Mouse (Mus musculus) midbrain, embryonic 11.5 days (tissue): Measurements from ENCODE around the gene Rapgef4. TPM values are rescaled to one million over a fixed set of nuclear protein-coding genes. Genes with fewer than 3 reads are reported as not detected.

ENCODE experiments used
- ATAC-seq: fragments of 200-750 bp; cut with Nextera tagmentation; 2 replicates; pipeline ENCODE4 v1.8.0; 2017; ENCODE audit warnings: moderate TSS enrichment, moderate library complexity; ENCODE audit not compliant: low FRiP score
- DNase-seq: peaks from one replicate; pipeline ENCODE4 v3.0.0; 2015; ENCODE audit warnings: low spot score; ENCODE audit errors: missing footprints
- H3K27ac ChIP-seq: fragments of 300-500 bp; sonication (generic); 2 replicates; pipeline ENCODE4 v1.5.1; 2014; ENCODE audit warnings: low read depth, low read length
- H3K27me3 ChIP-seq: fragments of 300-500 bp; sonication (generic); 2 replicates; pipeline ENCODE4 v1.6.1; 2014; ENCODE audit warnings: mild to moderate bottlenecking, low read length, moderate library complexity, mixed read lengths; ENCODE audit not compliant: control insufficient read depth, insufficient read depth
- H3K36me3 ChIP-seq: fragments of 300-500 bp; sonication (generic); 2 replicates; pipeline ENCODE4 v1.6.1; 2014; ENCODE audit warnings: mild to moderate bottlenecking, low read length, moderate library complexity, mixed read lengths; ENCODE audit not compliant: control insufficient read depth, insufficient read depth
- H3K4me1 ChIP-seq: fragments of 300-500 bp; sonication (generic); 2 replicates; pipeline ENCODE4 v1.6.1; 2014; ENCODE audit warnings: low read length; ENCODE audit not compliant: control insufficient read depth, insufficient read depth
- H3K4me2 ChIP-seq: fragments of 300-500 bp; sonication (generic); 2 replicates; pipeline ENCODE4 v1.6.1; 2014; ENCODE audit warnings: mild to moderate bottlenecking, moderate library complexity
- H3K4me3 ChIP-seq: fragments of 300-500 bp; sonication (generic); 2 replicates; pipeline ENCODE4 v1.5.1; 2014; ENCODE audit warnings: low read depth, low read length
- H3K9ac ChIP-seq: fragments of 300-500 bp; sonication (generic); 2 replicates; pipeline ENCODE4 v1.6.1; 2014; ENCODE audit warnings: low read length
- H3K9me3 ChIP-seq: fragments of 300-500 bp; sonication (generic); 2 replicates; pipeline ENCODE4 v1.6.1; 2016; ENCODE audit warnings: low read length; ENCODE audit not compliant: control insufficient read depth
- WGBS: fragments of 180-500 bp; shearing (Covaris S2); extraction: QIAGEN DNeasy Blood & Tissue Kit; methylation state at CpG from one replicate; pipeline ENCODE4 v1.1.7; 2014; 5-methylcytosine and 5-hydroxymethylcytosine counted together
- polyA plus RNA-seq: library from polyadenylated mRNA; unstranded; fragments of >200 nt; fragmentation: Nextera tagmentation; extraction: Ambion mirVana; gene quantifications from 2 replicates; pipeline ENCODE4 v1.2.1, GENCODE M21; 2014

Gene Rapgef4
- polyA plus RNA-seq, 1 experiment from 2014 or later, result 2.0 TPM

- Histone ChIP-seq H3K4me3 (no peak overlapping the region), H3K9me3 (no peaks in the 10 kb centered on the region), H3K4me2 (no peak overlapping the region), H3K27ac (no peak overlapping the region), H3K4me1 (no peaks in the 10 kb centered on the region), H3K9ac (no peak overlapping the region), H3K27me3 (no peaks in the 10 kb centered on the region), H3K36me3 (no peaks in the 10 kb centered on the region)
- WGBS, result 78% methylated on average over 6 of the region's 6 CpGs
- no peak for DNase-seq
- ATAC-seq, result no peak
Observed at GRCm38 (mm10) chr2:72120211-72120610, 139.2 kb downstream of the Rapgef4 start.

- no peak overlapping the region for H3K9ac ChIP-seq
- WGBS, result 87% methylated on average over 14 of the region's 14 CpGs
- ATAC-seq, result no peak
Observed at GRCm38 (mm10) chr2:72122410-72123223, 141.6 kb downstream of the Rapgef4 start.

GRCm38 (mm10) chr2:72123851-72124250 lies 142.8 kb downstream of the Rapgef4 start:
- Histone ChIP-seq H3K9ac (no peak overlapping the region), H3K9me3 (no peaks in the 10 kb centered on the region), H3K4me2 (no peak overlapping the region), H3K27me3 (no peaks in the 10 kb centered on the region), H3K4me1 (no peaks in the 10 kb centered on the region), H3K4me3 (no peak overlapping the region), H3K36me3 (no peaks in the 10 kb centered on the region), H3K27ac (no peak overlapping the region)
- DNase-seq, result no peak
- WGBS, result 70% methylated on average over 5 of the region's 5 CpGs
- ATAC-seq, result no peak

More at GRCm38 (mm10) chr2:72122410-72123223, 141.6 kb downstream of the Rapgef4 start:
- Histone ChIP-seq H3K4me3 (no peak overlapping the region), H3K36me3 (no peaks in the 10 kb centered on the region), H3K4me2 (no peak overlapping the region), H3K27me3 (no peaks in the 10 kb centered on the region), H3K27ac (no peak overlapping the region), H3K9me3 (no peaks in the 10 kb centered on the region), H3K4me1 (no peaks in the 10 kb centered on the region)
- no peak for DNase-seq

- H3K27ac ChIP-seq, result no peak overlapping the region
- H3K4me3 ChIP-seq, result no peak overlapping the region
- 87% methylated on average over 3 of the region's 3 CpGs for WGBS
- no peak overlapping the region for H3K4me2 ChIP-seq
- no peak for DNase-seq
- no peaks in the 10 kb centered on the region for H3K36me3 ChIP-seq
- H3K4me1 ChIP-seq, result no peaks in the 10 kb centered on the region; the same call in 1 of the 2 replicates
- H3K9me3 ChIP-seq, result no peaks in the 10 kb centered on the region
- no peaks in the 10 kb centered on the region for H3K27me3 ChIP-seq
- H3K9ac ChIP-seq, result no peak overlapping the region
- ATAC-seq, result no peak
Observed at GRCm38 (mm10) chr2:72125786-72126185, 144.7 kb downstream of the Rapgef4 start.

GRCm38 (mm10) chr2:72126411-72126810 lies 145.4 kb downstream of the Rapgef4 start:
- Histone ChIP-seq H3K4me1 (no peaks in the 10 kb centered on the region; the same call in 1 of the 2 replicates), H3K9ac (no peak overlapping the region), H3K9me3 (no peaks in the 10 kb centered on the region), H3K27me3 (no peaks in the 10 kb centered on the region), H3K4me2 (no peak overlapping the region), H3K27ac (no peak overlapping the region), H3K36me3 (no peaks in the 10 kb centered on the region), H3K4me3 (no peak overlapping the region)
- WGBS, result 92% methylated on average over 2 of the region's 2 CpGs
- ATAC-seq (no peak), DNase-seq (no peak)

GRCm38 (mm10) chr2:72129612-72130311 lies 148.7 kb downstream of the Rapgef4 start:
- no peaks in the 10 kb centered on the region; the same call in 1 of the 2 replicates for H3K4me1 ChIP-seq
- DNase-seq (no peak), ATAC-seq (no peak)
- WGBS, result 81% methylated on average over 8 of the region's 8 CpGs
- H3K9me3 ChIP-seq, result no peaks in the 10 kb centered on the region
- no peak overlapping the region for H3K4me3 ChIP-seq
- H3K4me2 ChIP-seq, result no peak overlapping the region
- H3K36me3 ChIP-seq, result no peaks in the 10 kb centered on the region
- no peaks in the 10 kb centered on the region for H3K27me3 ChIP-seq
- no peak overlapping the region for H3K27ac ChIP-seq
- no peak overlapping the region for H3K9ac ChIP-seq

GRCm38 (mm10) chr2:72132222-72132621 lies 151.2 kb downstream of the Rapgef4 start:
- Histone ChIP-seq H3K9ac (no peak overlapping the region), H3K4me2 (no peak overlapping the region), H3K4me1 (no peaks in the 10 kb centered on the region; the same call in 1 of the 2 replicates), H3K4me3 (no peak overlapping the region), H3K36me3 (no peaks in the 10 kb centered on the region), H3K9me3 (no peaks in the 10 kb centered on the region), H3K27ac (no peak overlapping the region), H3K27me3 (no peaks in the 10 kb centered on the region)
- WGBS, result 90% methylated on average over 3 of the region's 3 CpGs
- no peak for ATAC-seq
- no peak for DNase-seq

GRCm38 (mm10) chr2:72136045-72136444 lies 155.0 kb downstream of the Rapgef4 start:
- H3K27ac ChIP-seq, result no peak overlapping the region
- DNase-seq (no peak), ATAC-seq (no peak)
- H3K9ac ChIP-seq, result no peak overlapping the region
- H3K4me2 ChIP-seq, result no peak overlapping the region
- no peaks in the 10 kb centered on the region for H3K9me3 ChIP-seq
- WGBS, result 87% methylated on average over 3 of the region's 3 CpGs
- no peak overlapping the region for H3K4me3 ChIP-seq
- no peaks in the 10 kb centered on the region for H3K36me3 ChIP-seq
- no peaks in the 10 kb centered on the region for H3K4me1 ChIP-seq
- H3K27me3 ChIP-seq, result no peaks in the 10 kb centered on the region
